Mouse (Mus musculus): ENCODE measurements around the gene Ptprg.

Ptprg gene

DNA sequence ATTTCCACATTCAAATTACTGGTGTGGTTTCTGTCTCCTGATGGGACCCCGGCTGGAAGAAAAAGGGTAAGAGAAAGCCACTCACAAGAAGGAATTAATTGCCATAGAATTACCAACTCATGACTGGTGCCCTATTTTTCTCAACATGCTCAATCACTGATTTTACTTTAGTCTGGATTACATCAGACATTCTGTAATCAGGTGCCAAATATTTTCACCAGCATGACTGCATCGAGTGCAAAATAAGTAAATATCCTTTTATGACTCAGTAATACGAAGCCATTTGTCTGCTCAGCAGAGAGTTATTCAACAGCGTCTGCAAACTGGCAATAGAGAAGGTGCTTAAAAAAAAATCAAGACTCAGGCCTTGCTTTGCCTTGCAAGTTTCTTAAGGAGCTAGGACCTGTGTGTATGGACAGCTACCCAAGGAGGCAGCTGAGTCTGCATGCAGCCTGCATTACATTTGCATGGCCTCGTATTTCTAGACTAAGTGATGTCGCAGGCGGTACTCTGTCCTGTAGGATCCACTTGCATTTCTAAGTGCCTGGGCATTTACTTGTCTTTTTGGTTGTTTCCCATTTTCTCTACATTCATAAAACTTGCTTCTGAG, 517.6 kb downstream of the Ptprg start:
- DNase-seq: no peak

GRCm38 (mm10) chr14:12072026-12072861, 518.9 kb downstream of the Ptprg start:
- no peak for DNase-seq

DNA sequence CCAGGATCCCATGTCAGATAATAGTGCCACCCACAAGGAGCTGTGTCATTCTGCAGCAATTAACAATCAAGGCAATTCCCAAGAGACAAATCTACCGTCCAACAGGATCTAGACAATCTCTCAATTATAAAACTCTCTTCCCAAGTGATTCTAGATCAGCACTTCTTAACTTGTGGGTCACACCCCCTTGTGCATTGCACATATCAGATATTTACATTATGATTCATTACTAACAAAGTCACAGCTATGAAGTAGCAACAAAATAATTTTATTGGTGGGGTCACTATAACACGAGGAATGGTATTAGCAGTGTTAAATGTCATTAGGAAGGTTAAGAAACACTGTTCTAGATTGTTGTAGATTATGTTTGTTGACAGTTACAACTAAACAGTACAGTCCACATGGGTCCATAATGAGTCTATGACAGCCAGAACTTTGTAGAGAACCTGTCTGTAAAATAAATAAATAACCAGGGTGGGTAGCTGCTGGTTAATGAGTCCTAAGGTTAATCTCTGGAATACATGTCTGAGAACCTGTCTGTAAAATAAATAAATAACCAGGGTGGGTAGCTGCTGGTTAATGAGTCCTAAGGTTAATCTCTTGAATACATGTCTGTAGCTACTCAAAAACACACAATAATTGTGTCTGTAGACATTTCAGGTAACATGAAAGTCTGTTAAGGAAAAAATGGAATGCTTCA, 520.2 kb downstream of the Ptprg start:
- DNase-seq: no peak

DNA sequence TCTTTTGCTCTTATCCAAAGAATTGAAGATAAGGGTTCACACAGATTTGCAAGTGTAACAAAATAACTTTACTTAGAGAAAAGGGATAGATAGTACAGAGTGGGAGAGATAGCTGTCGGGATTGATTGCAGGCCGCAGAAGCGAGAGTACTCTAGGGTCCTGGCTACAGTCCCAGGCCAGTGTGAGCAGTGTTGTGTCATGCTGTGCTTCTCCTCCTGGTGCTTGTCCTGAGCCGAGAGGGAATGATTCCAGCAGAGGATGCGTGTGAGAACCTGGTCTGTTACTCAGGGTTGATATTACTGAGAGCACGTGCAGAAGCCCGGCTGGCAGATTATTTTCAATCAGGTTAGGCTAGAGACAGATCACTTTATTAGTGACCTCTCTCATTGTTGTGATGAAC, 523.9 kb downstream of the Ptprg start:
- peak; percentile 16 for DNase-seq

GRCm38 (mm10) chr14:12079250-12079649, 525.9 kb downstream of the Ptprg start:
- no peak for DNase-seq

- DNase-seq: no peak
Measured at GRCm38 (mm10) chr14:12079833-12080401, 526.6 kb downstream of the Ptprg start.

GRCm38 (mm10) chr14:12082131-12082921, 529.0 kb downstream of the Ptprg start:
- DNase-seq: no peak

DNA sequence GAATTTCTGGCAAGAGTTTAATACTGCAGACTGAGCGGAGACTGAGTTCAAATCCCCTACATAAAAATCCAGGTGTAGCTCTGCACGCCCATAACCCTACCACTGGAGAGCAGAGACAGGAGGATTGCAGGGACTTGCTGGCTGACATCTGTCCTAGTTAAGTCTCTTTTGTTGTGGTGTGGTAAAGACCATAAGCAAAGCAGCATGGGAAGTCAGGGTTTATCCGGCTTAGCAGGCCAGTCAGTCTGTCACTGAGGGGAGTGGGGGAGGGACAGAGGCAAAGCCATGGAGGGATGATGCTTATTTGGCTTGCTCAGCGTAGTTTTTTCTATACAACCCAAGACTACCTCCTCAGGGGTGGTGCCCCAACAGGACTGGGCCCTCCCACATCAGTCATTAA, 530.7 kb downstream of the Ptprg start:
- no peak for DNase-seq

- DNase-seq: peak; percentile 11
Measured at GRCm38 (mm10) chr14:12085078-12085477, 531.7 kb downstream of the Ptprg start.

- no peak for DNase-seq
Measured at GRCm38 (mm10) chr14:12086167-12086566, 532.8 kb downstream of the Ptprg start.

GRCm38 (mm10) chr14:12089954-12090353, 536.6 kb downstream of the Ptprg start:
- DNase-seq: no peak

DNA sequence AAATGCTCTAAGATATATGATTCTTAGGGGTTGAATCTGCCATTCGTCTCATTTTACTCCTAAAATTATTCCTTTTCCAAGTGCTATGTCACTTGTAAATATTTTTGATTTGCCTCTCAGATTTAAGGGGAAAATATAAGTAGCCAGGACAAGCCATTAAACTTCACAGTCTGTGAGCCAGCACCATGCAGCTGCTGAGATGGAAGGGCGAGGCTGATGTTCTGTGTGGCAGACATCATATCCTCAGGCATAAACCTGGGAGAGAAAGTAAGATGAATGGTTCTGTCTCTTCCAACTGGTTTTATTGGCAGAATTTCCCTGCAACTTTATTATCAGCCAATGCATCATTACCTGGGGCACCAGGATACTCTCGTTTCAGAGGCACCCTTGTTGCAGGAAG, 538.4 kb downstream of the Ptprg start:
- DNase-seq: no peak

DNA sequence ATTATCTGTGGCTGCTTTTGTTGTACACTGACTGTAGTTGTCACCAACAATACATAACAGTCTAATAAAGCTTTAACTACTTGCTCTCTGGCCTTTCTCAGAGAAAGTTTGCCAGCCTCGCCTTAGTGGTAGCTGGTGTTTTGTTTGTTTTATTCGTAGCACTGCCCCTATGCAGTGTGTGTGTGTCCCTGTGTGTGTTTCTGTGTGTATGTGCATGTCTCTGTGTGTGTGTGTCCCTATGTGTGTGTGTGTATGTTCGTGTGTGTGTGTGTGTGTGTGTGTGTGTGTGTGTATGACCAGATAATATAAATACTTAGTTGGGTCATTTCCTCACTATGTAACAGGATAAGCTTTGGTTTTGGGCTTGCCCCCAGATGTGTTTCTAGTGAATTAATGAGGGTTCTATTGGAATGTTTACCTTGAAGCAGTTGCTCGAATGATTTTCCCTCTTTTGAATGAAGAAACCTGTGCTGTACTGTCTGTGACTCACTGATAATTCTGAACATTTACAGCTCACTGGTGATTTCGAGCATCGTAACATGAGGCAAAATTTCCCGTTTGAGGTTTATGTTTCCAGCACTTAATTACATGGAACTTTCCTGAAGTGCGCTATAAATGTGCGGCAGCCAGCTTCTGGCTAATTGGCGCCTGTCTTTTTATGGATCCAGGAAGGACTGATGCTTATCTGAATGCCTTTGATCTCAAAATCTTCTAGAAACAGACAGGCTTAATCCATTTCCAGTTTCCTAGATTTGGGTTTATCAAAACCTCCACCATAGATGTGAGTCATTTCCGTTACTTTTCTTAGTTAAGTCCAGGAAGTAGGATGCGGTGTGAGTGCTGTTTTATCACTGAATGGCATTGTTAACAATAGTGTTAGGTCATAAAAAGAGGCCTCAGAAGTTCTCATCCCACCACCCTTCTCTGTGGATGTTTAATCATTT, 546.3 kb downstream of the Ptprg start:
- DNase-seq: no peak

DNA sequence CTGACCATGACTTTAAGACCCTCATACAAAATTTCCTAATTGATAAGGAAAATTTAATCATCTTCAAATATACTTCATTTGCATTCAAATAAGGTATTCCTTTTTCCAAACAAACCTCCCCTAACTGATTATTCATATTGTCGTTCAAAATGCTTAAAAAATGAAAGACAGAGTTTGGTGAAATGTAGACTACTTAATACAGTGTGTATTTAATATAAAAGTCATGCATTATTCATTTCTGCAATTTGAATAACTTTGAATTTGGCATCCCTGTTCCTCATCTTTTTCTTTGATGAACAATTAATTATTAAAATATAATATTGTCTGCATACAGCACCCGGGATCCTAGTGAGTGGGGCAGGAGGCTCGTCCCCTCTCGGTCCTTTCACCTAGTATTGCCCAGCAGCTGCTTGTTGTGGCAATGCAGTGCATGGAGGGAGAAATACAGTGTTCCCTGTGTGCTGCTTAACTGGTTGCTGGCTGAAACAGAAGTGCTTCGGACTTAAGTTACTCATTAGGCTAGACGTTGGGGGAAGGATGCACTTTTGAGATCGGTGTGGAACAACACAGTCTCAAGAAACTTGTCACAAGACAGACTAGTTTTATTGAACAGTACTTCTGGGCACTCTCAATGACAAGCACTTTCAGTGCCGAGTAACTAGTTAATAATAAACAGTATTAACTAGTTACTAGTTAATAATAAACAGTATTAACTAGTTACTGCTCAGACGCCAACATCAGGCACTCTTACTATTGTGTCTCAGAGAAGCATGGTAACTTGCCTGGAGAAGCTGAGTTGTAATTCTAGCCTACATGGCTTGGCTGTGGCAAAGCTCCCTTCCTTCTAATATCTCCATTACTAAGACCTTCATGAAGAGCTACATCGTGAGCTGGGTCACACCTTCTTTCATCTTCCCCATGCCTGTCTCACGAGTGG, 549.3 kb downstream of the Ptprg start:
- no peak for DNase-seq

DNA sequence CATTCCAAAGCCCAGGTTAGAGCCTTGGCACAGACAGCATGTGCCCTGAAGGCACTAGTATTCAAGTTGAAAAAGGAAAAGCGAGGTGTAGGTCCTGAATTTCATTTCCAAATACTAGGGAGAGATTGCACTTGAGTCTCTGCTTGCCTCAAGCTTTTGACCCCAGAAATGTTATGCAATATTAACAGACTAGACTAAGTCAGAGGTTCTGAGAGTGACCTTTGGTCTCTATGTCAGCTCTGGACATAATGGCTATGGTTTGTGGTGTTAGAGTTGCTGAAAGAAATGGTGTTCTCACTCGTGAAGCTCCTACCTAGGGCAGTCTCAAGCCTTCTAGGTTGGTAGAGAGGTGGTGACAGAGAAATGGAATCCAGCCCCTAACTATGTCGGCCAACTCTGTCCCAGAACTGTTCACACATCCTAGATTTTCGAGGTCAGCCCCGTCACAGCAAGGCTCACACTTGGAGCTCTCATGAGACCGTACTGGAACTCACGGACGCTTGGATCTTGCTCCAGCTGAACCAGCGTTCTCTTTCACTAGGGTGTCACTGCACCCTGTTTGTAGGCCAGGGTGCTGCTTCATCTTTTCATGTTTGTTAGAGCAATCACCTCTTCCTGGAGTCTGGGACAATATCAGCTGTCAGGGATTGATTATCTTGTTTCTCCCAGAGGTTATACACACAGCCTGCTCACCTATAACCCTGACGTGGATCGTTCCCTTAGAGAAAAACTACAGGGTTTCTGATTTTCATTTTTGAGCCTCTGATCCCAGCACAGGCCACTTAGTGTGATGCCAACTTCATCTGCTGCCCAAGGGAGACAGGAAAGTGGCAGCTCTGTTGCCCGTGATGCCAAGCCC, 551.2 kb downstream of the Ptprg start:
- DNase-seq: no peak

DNA sequence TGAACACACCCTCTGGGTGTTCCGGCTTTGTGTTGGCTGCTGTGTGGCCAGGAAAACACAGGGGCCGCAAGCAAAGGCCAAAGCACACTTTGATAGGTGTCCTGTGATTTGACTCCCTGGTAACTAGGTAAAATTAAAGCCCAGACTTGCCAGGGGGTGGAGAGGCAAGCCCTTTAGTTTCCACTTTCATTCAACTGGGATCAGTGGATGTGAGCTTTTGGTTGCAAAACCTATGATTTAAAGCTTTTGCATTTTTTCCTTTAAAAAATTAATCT, 551.8 kb downstream of the Ptprg start:
- no peak for DNase-seq

DNA sequence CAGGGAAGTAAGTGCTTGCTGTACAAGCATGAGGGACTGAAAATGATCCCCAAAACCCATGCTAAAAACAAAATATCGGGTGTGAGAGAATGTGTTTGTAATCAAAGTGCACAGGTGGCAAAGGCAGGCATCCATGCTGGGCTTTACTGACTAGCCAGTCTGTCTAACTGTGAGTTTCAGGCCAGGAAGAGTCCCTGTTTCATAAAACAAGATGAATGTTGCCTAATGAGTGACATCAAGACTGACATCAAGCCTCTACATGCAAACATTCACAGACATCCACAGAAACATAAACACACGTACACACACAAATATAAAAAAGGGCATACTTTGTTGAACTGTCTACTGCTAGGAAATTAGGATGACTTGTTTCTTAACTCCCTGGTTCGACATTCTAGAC, 552.3 kb downstream of the Ptprg start:
- DNase-seq: no peak

DNA sequence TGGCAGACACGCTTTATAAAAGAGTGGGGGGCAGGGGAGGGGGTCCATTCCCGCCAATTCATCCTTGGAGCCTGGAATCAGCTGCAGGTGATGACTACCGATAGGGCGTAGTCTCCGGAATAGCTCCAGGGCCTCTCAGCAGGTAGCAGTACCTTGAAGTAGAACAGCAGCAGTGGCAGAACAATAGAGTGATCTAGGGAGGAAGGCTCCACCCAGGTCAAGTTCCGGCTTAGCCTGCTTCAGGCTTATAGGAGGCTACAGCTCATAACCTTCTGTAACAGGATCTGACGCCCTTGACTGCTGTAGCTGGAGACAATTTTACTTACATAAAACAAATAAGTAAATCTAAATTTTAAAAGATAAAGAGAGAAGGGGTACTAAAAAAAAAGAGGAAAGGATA, 554.1 kb downstream of the Ptprg start:
- no peak for DNase-seq

GRCm38 (mm10) chr14:12107991-12108390, 554.7 kb downstream of the Ptprg start:
- no peak for DNase-seq

- DNase-seq: peak; percentile 10
Measured at GRCm38 (mm10) chr14:12112548-12113011, 559.2 kb downstream of the Ptprg start.
